Mouse (Mus musculus) thymus, adult 2 months (tissue): Measurements from ENCODE around the gene Bcl3.

Experiments used
- CTCF ChIP-seq: fragments of 200-500 bp; IDR thresholded peaks from 2 replicates; pipeline ENCODE4 v1.5.1; 2012; ENCODE audit warnings: mild to moderate bottlenecking, control low read depth, low read length, moderate library complexity, borderline replicate concordance; ENCODE audit not compliant: control insufficient read depth, poor library complexity, insufficient read depth; ENCODE audit errors: extremely low read depth
- POLR2A ChIP-seq: fragments of 200-500 bp; IDR thresholded peaks from 2 replicates; pipeline ENCODE4 v1.6.1; 2012; ENCODE audit warnings: mild to moderate bottlenecking, low read length, control low read depth, moderate library complexity; ENCODE audit not compliant: control insufficient read depth, poor library complexity, insufficient read depth; ENCODE audit errors: extremely low read depth

DNA sequence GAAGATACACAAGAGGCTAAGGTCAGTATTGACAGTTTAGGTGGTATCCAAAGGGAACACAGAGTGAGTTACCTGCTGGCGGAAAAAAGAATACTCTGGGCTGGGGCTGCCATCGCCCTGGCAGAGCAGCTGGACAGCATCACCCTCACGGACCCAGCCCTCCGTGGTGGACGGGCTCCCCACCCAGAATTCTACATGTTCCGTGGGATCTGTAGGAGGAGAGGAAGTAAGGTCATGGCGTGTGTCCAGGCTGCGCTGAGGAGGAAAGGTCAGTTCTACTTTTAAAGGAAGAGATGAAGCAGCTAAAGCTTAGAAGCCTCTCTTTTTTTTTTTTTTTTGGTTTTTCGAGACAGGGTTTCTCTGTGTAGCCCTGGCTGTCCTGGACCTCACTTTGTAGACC lies 58.0 kb downstream of the Bcl3 start:
- TF ChIP-seq POLR2A = no peak
- no peak for TF ChIP-seq CTCF
